In the genomic region with DNA sequence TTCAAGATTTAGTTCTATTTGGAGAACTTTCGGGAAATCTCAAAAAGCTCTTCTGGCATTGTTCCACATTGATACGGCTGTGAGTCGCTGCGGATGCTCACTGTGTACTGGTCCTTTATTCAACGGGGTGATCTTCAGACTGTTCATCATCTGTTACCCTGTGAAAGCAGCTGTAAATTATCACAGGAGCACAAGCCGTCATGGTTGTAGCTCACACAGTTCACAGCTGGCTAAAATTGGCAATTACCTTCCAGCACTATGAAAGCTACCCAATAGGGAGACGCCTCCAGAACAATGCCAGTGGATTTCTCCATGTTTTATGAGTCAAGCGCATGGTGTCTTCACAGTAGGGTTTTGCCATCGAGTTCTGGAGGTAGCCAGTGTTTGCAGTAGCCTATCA, we compare ENCODE assay signal across 20 mouse cellular contexts.
DNase-seq lines count a peak whose midpoint lies in the region; ATAC-seq lines count a peak whose summit lies in the region.
"Had no signal": no experiment of that assay in that cellular context is flagged by ENCODE, and none has a peak within 500 bp of the region (broad histone marks: within the 10 kb centered on the region; RNA-seq: fewer than 3 reads in every experiment).

No protein-coding gene starts in this region.

- H3K4me2 ChIP-seq in forebrain, embryonic 15.5 days (replicated peaks) = no peak overlapping the region
- H3K4me2 ChIP-seq in hindbrain, embryonic 15.5 days = no peak overlapping the region
- no peak overlapping the region for H3K4me2 ChIP-seq in neural tube, embryonic 13.5 days
- H3K4me2 ChIP-seq: embryonic facial prominence, embryonic 12.5 days; liver, embryonic 12.5 days; lung, embryonic 14.5 days; stomach, embryonic 15.5 days had no signal

- no peak overlapping the region for H3K9ac ChIP-seq in forebrain, embryonic 15.5 days (replicated peaks)
- no peak overlapping the region for H3K9ac ChIP-seq in hindbrain, embryonic 15.5 days
- no peak overlapping the region for H3K9ac ChIP-seq in neural tube, embryonic 13.5 days
- H3K9ac ChIP-seq: embryonic facial prominence, embryonic 12.5 days; liver, embryonic 12.5 days; lung, embryonic 14.5 days; stomach, embryonic 15.5 days had no signal

- WGBS in forebrain, embryonic 15.5 days = 61% methylated on average over 9 of the region's 9 CpGs
- WGBS in hindbrain, embryonic 15.5 days = 54% methylated on average over 9 of the region's 9 CpGs
- WGBS in neural tube, embryonic 13.5 days = 28% methylated on average over 9 of the region's 9 CpGs

- peak; percentile 63 for ATAC-seq in forebrain, embryonic 15.5 days (replicated peaks)
- ATAC-seq in hindbrain, embryonic 15.5 days (ENCODE audit: low FRiP score, low read depth) = peak; percentile 72; the same call in 1 of the 2 replicates
- peak; percentile 81 for ATAC-seq in neural tube, embryonic 13.5 days (ENCODE audit: low read depth)
- ATAC-seq in inflammation-experienced regulatory T-cells, adult 6 months = no peak
- ATAC-seq: liver, embryonic 12.5 days had no signal

- no peaks in the 10 kb centered on the region for H3K36me3 ChIP-seq in forebrain, embryonic 15.5 days
- no peaks in the 10 kb centered on the region for H3K36me3 ChIP-seq in hindbrain, embryonic 15.5 days
- H3K36me3 ChIP-seq in neural tube, embryonic 13.5 days = no peaks in the 10 kb centered on the region
- H3K36me3 ChIP-seq: embryonic facial prominence, embryonic 12.5 days; limb, embryonic 10.5 days; liver, embryonic 12.5 days; stomach, embryonic 15.5 days had no signal

- H3K27me3 ChIP-seq in forebrain, embryonic 15.5 days = no peaks in the 10 kb centered on the region
- no peaks in the 10 kb centered on the region for H3K27me3 ChIP-seq in hindbrain, embryonic 15.5 days
- H3K27me3 ChIP-seq in neural tube, embryonic 13.5 days = no peaks in the 10 kb centered on the region
- H3K27me3 ChIP-seq: embryonic facial prominence, embryonic 12.5 days; liver, embryonic 12.5 days; stomach, embryonic 15.5 days had no signal

- DNase-seq in layer of hippocampus, postnatal 14 days (ENCODE audit: low spot score in 2 of 2) = peak; percentile 9 to 19
- no peak for DNase-seq in layer of hippocampus, postnatal 10 days (ENCODE audit: low spot score in 2 of 2)
- no peak for DNase-seq in frontal cortex, postnatal 25 days (ENCODE audit: low spot score in 2 of 2)
- DNase-seq: adrenal gland, postnatal 25 days; cerebellum, adult 9-10 months; gastrocnemius, postnatal 10 days; heart, adult 2 months; kidney, adult 9 months; kidney, postnatal 36 days; lung, embryonic 14.5 days; lung, postnatal 4 days; thymus, adult 2 months had no signal

- no peaks in the 10 kb centered on the region for H3K9me3 ChIP-seq in forebrain, embryonic 15.5 days
- H3K9me3 ChIP-seq in hindbrain, embryonic 15.5 days = no peaks in the 10 kb centered on the region
- H3K9me3 ChIP-seq in neural tube, embryonic 13.5 days = no peaks in the 10 kb centered on the region
- H3K9me3 ChIP-seq: embryonic facial prominence, embryonic 12.5 days; limb, embryonic 10.5 days; liver, embryonic 12.5 days; stomach, embryonic 15.5 days had no signal

- no peak overlapping the region for H3K4me3 ChIP-seq in forebrain, embryonic 15.5 days
- no peak overlapping the region for H3K4me3 ChIP-seq in hindbrain, embryonic 15.5 days
- no peak overlapping the region for H3K4me3 ChIP-seq in neural tube, embryonic 13.5 days
- H3K4me3 ChIP-seq: embryonic facial prominence, embryonic 12.5 days; heart, adult 2 months; limb, embryonic 10.5 days; liver, embryonic 12.5 days; stomach, embryonic 15.5 days had no signal

- H3K4me1 ChIP-seq in forebrain, embryonic 15.5 days = peaks cover 4% of the 10 kb centered on the region
- H3K4me1 ChIP-seq in hindbrain, embryonic 15.5 days (replicated peaks) = 0 out of 2 replicates have a peak, but pooled peaks cover 7% of the 10 kb centered on the region
- H3K4me1 ChIP-seq in neural tube, embryonic 13.5 days (replicated peaks) = peaks cover 17% of the 10 kb centered on the region
- H3K4me1 ChIP-seq: embryonic facial prominence, embryonic 12.5 days; limb, embryonic 10.5 days; liver, embryonic 12.5 days; stomach, embryonic 15.5 days had no signal

- peak overlapping the region; percentile 3; the same call in 1 of the 2 replicates for H3K27ac ChIP-seq in forebrain, embryonic 15.5 days (replicated peaks)
- H3K27ac ChIP-seq in hindbrain, embryonic 15.5 days (replicated peaks) = no peak overlapping the region
- peak overlapping the region; percentile 62 for H3K27ac ChIP-seq in neural tube, embryonic 13.5 days (replicated peaks)
- H3K27ac ChIP-seq: embryonic facial prominence, embryonic 12.5 days; heart, adult 2 months; limb, embryonic 10.5 days; liver, embryonic 12.5 days; stomach, embryonic 15.5 days had no signal

Comparison
In these comparisons a context has a peak if more than half of its experiments do, and no peak if none do; other contexts are left out.
1. DNase-seq: peak in layer of hippocampus, postnatal 14 days (2 of 2); none in layer of hippocampus, postnatal 10 days (0 of 2) and frontal cortex, postnatal 25 days (0 of 2).